Mouse (Mus musculus) liver, embryonic 14.5 days (tissue): ENCODE measurements at regions not wholly inside any gene's neighbourhood (a gene's known extent, or its start where the extent isn't known, plus 50 kb on each side); places are given as distances from the start of the nearest gene placed in this dataset.

ENCODE experiments used
- CTCF ChIP-seq: IDR thresholded peaks from 2 replicates; pipeline ENCODE4 v1.5.1; 2016; ENCODE audit warnings: antibody characterized with exemption, low read depth, control low read depth
- EP300 ChIP-seq: IDR thresholded peaks from 2 replicates; pipeline ENCODE4 v1.6.1; 2016; ENCODE audit warnings: antibody characterized with exemption, low read depth

- TF ChIP-seq CTCF (no peak), EP300 (no peak)
Observed at GRCm38 (mm10) chr2:114812903-114813290, 158.1 kb upstream of the Dph6 start.
